Mouse (Mus musculus) C2C12 (cell line): ENCODE results near the gene Arf3.

Experiments used
- CEBPB ChIP-seq: IDR thresholded peaks from one replicate; pipeline ENCODE4 v1.6.1; 2011; ENCODE audit warnings: low read depth, mild to moderate bottlenecking, control low read depth, moderate library complexity
- CTCF ChIP-seq: IDR thresholded peaks from one replicate; pipeline ENCODE4 v1.5.1; 2011; ENCODE audit not compliant: control insufficient read depth, insufficient read depth, insufficient read length
- MYOD1 ChIP-seq: IDR thresholded peaks from one replicate; pipeline ENCODE4 v1.6.1; 2011; ENCODE audit warnings: low read depth; ENCODE audit not compliant: control insufficient read depth, insufficient read length

GRCm38 (mm10) chr15:98742766-98743428, 20.1 kb downstream of the Arf3 start:
- TF ChIP-seq CTCF (no peak), CEBPB (no peak), MYOD1 (no peak)
